Comparison of ENCODE assay signal across 13 mouse cellular contexts in genomic region chr6:63482141-63482540, GRCm38 (mm10).
"Had no signal": no experiment of that assay in that cellular context is flagged by ENCODE, and none has a peak within 500 bp of the region (broad histone marks: within the 10 kb centered on the region; RNA-seq: fewer than 3 reads in every experiment).

No protein-coding gene starts in this region.

- DNase-seq: kidney, adult 9 months; kidney, postnatal 10 days; kidney, postnatal 4 days; left cerebral cortex, postnatal 4 days; thymus, postnatal 36 days had no signal

- H3K4me1 ChIP-seq: liver, embryonic 15.5 days; lung, embryonic 15.5 days; midbrain, embryonic 12.5 days; neural tube, embryonic 15.5 days; stomach, embryonic 15.5 days had no signal

- H3K4me3 ChIP-seq: layer of hippocampus, adult 2 months; liver, embryonic 15.5 days; lung, embryonic 15.5 days; midbrain, embryonic 12.5 days; myocyte; neural tube, embryonic 15.5 days; stomach, embryonic 15.5 days had no signal

- H3K27ac ChIP-seq: layer of hippocampus, adult 2 months; liver, embryonic 15.5 days; lung, embryonic 15.5 days; midbrain, embryonic 12.5 days; neural tube, embryonic 15.5 days; stomach, embryonic 15.5 days had no signal

- H3K4me2 ChIP-seq: liver, embryonic 11.5 days; liver, embryonic 15.5 days; lung, embryonic 15.5 days; midbrain, embryonic 12.5 days; neural tube, embryonic 15.5 days; stomach, embryonic 15.5 days had no signal

- H3K27me3 ChIP-seq: liver, embryonic 15.5 days; lung, embryonic 15.5 days; midbrain, embryonic 12.5 days; neural tube, embryonic 15.5 days; stomach, embryonic 15.5 days had no signal

- H3K9me3 ChIP-seq: liver, embryonic 15.5 days; lung, embryonic 15.5 days; midbrain, embryonic 12.5 days; neural tube, embryonic 15.5 days; stomach, embryonic 15.5 days had no signal

- H3K9ac ChIP-seq: liver, embryonic 15.5 days; lung, embryonic 15.5 days; midbrain, embryonic 12.5 days; neural tube, embryonic 15.5 days; stomach, embryonic 15.5 days had no signal

- H3K36me3 ChIP-seq: liver, embryonic 15.5 days; lung, embryonic 15.5 days; midbrain, embryonic 12.5 days; neural tube, embryonic 15.5 days; stomach, embryonic 15.5 days had no signal
